Mouse (Mus musculus): Measurements from ENCODE around the gene 1700037H04Rik.
A peak's percentile ranks its signal among the peaks of the same experiment; 100 is the strongest.

- TF ChIP-seq CTCF (IDR thresholded peaks at IDR 0.05), result peak; percentile 60
- no peak for TF ChIP-seq POLR2A (IDR thresholded peaks at IDR 0.05; ENCODE audit: insufficient read depth, low read depth, low read length)
Measured at GRCm38 (mm10) chr2:131171401-131172104, 11.7 kb upstream of the 1700037H04Rik start.

Measured in heart, adult 2 months (tissue).